Mouse (Mus musculus) heart, postnatal 36 days (tissue): ENCODE measurements around the gene Anapc4. TPM values are rescaled to one million over a fixed set of nuclear protein-coding genes. Genes with fewer than 3 reads are reported as not detected.

Source experiments
- total RNA-seq, 2 experiments: library from RNA; stranded (reverse); gene quantifications; 2 replicates each; pipeline ENCODE4 v1.2.3; 2021

Anapc4 gene
- total RNA-seq, 2 experiments from 2014 or later: 42.2 to 44.1 TPM

Other genes with a start within 250 kb of the Anapc4 start
- 1 to 10 TPM; 4.6 to 7.2 TPM for gene Sepsecs, start 164.3 kb upstream of the Anapc4 start, total RNA-seq
- 1 to 10 TPM; 2.6 to 2.7 TPM for gene Pi4k2b, start 92.4 kb upstream of the Anapc4 start, total RNA-seq
- gene Zcchc4, start 58.6 kb upstream of the Anapc4 start, total RNA-seq: 1 to 10 TPM; 5.2 to 5.6 TPM
- gene Slc34a2, start 204.1 kb downstream of the Anapc4 start, total RNA-seq: under 1 TPM in 1 of 2 experiments, not detected in 1; 0.05 TPM